Mouse (Mus musculus): ENCODE results near the gene Yes1. TPM values are rescaled to one million over a fixed set of nuclear protein-coding genes. Genes with fewer than 3 reads are reported as not detected.
"Not testable (repeated sequence)": the region's sequence is repeated elsewhere in the genome, so short reads cannot be mapped to it uniquely, and the experiment has no call there.

The Yes1 gene
- total RNA-seq, 2 experiments from 2014 or later, result 32.7 to 44.0 TPM

DNA sequence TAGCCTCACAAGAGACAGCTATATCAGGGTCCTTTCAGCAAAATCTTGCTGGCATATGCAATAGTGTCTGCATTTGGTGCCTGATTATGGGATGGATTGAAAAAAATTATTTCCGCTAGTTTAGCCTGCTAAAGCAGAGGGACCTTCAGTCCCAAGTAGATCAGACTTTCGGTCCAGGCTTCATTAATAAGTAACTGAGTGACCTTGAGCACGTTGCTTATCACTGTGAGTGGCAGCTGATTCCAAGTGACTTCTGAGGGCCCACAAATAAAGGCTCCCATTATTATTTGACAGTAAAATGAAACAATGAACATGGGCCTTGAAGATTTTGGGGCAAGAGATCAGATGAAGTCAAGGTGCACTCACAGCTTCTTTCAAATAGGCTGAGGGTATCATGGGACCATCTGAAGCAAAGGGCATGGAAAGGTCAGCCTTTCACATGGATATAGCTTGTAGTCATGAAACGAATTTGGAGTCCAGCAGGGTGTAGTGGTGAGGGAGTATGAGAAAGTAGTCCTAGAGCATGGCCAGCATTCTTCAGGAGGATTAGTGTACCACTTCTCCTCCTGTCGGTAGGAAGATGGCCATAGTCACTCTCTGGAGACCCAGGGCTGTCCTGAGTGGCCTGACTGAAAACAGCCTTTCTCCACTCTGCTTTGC lies 86.4 kb downstream of the Yes1 start:
- DNase-seq (ENCODE audit: low spot score in 2 of 2), result no peak

DNA sequence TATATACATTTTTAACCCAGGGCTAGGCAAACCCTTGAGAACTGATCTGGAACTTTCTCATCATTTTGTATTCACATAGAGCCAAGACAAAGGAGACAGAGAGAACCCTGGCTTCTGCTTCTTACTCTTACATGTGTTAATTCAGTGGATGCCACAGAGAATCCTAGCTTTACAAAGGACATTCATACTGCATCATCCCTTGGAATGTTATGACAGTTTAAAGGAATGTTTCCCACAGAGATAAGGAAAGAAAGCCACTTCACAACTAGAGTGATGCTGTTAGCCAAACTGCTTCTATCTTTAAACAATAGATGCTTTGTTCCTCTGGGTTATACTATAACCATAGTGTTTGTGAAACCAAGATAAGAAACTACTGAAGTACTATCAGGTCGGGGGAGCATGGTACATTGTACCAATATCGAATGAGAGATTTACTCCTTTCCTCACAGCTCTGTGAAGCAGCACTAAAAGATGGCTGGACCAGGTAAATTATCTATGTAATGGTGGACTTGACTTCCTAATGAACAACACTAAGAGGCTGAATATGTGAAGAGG lies 95.3 kb downstream of the Yes1 start:
- no peak for DNase-seq (ENCODE audit: low spot score in 2 of 2)

- no peak for DNase-seq (ENCODE audit: low spot score in 2 of 2)
Observed at GRCm38 (mm10) chr5:32711485-32711884, 100.5 kb downstream of the Yes1 start.

DNA sequence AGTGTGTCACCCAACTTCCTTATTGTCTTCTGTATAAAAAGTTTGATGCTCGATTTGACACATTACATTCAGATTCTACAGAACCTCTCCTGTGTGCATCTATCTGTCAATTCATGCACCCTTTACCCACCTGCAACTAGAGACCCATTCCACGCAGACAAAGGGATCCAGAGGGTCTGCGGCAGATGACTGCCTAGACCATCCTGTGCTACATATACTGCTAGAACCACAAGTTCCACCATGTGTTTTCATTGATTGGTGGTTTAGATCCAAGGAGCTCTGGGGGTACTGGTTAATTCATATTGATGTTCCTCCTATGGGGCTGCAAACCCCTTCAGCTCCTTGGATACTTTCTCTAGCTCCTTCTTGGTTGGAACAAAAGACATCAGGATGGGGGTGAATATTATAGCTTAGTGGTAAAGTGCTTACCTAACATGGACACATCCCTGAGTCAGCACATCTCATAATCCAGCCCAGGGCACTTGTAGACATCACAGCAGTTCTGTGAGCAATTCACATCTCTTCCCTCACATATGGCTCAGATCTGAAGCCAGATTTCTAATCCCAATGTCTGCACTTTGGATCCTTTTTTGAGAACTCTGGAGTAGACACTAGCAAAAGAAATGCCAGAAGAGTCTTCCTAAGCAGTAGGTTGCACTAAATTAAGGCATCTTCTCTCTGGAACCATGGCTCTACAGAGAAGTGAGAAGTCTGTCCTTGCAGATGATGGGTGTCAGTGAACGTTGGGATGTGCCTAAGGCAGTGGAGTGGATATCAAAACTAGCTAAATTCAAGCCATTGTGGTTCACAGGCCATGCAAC lies 101.5 kb downstream of the Yes1 start:
- no peak for DNase-seq (ENCODE audit: low spot score in 2 of 2)

- DNase-seq (ENCODE audit: low spot score in 2 of 2), result no peak
Observed at GRCm38 (mm10) chr5:32713042-32713702, 102.2 kb downstream of the Yes1 start.

DNA sequence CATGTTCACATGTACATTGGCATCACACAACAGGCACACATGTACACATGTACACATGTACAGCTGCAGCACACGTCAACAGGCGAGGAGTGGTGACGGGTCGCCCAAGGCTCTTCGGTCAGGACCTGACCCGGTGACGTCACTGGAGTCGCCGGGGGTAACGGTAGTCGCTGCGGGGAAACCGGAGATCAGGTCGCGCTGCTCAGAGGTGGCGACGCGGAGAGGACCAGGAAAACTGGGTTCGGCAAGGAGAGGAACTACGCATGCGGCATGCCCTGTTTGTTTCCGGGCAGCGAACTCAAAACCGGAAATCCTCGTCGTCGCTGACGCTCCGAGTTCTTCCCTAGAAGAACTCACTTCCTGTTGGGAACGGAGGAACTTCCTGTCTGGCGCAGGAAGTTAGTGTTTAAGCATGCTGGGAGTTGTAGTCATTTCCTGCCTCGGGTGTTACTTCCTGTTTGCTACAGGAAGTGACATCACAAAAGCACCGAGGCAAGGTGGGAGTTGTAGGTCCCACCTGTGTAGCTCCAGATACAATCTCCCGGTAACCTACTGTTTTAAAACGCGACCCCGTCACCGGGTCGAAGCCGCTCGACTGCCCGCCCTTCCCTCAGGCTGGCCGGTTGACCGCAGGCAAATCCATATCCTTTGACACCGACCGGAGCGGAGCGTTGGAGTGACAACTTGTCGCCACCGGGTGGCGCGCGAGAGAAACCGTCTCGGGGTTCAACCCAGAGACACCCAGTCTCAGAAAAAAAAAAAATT lies 102.9 kb downstream of the Yes1 start:
- peak; percentile 88 to 89 for DNase-seq (ENCODE audit: low spot score in 2 of 2)

- no peak for DNase-seq (ENCODE audit: low spot score in 2 of 2)
Observed at GRCm38 (mm10) chr5:32717726-32718125, 106.8 kb downstream of the Yes1 start.

DNA sequence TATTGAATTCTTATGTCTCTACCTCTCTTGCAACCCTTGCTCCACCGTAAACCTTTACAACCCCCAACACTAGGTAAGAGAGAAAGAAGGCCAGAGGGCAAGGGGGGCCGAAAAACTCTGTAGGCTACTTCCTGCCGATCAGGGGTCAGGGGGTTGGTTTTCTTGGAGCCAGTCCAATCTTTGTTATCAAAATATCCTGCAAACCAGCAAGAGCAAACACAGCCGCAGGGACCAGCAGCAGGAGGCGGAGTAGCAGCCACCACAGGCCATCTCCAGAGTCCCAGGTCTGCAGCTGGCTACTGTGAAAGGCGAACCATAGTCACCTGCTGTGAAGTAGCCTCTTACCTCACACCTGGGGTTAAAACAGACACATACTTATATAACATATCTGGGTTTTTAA lies 107.9 kb downstream of the Yes1 start:
- DNase-seq (ENCODE audit: low spot score in 2 of 2), result no peak

GRCm38 (mm10) chr5:32720416-32720815 lies 109.4 kb downstream of the Yes1 start:
- DNase-seq (ENCODE audit: low spot score in 2 of 2), result no peak

DNA sequence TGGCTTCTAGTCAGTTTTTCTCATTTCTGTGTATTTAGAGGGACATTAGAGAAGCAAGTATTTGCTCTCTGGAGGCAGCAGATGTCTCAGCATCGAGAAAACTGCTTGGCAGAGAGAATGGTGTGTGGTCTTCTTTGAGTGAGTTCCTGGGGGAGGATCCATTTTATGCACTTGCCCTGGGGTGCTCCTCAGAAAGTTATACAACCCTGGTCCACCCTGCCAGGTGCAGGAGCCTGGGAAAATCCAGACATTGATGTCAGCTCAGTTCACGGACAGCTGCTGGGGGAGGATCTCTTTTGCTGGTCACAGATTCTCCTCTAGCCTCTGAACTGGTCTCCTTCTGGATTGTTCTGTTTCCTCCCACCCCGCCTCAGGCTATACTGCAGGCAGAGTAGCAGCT lies 110.3 kb downstream of the Yes1 start:
- no peak for DNase-seq (ENCODE audit: low spot score in 2 of 2)

DNA sequence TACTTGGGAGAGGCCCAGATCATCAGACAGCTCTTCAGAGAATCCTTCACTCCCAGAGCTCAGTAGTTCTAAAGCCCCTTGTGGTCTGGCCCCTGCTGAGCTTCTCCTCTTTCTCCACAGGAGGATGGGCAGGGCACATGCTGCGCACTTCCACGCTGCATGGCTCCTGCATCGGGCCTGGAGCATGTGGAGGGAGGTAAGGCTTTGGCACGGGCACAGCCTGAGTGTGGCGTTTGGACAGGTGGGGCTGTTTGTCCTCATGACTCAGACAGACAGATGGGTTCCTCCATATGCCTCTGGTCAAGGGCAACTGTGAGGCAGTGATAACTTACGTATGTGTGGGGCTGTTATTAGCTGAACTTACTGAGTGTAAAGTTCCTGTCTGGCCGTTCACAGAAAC lies 111.3 kb downstream of the Yes1 start:
- no peak for DNase-seq (ENCODE audit: low spot score in 2 of 2)

- DNase-seq (ENCODE audit: low spot score in 2 of 2), result not testable (repeated sequence)
Observed at GRCm38 (mm10) chr5:32722711-32723110, 111.7 kb downstream of the Yes1 start.

DNA sequence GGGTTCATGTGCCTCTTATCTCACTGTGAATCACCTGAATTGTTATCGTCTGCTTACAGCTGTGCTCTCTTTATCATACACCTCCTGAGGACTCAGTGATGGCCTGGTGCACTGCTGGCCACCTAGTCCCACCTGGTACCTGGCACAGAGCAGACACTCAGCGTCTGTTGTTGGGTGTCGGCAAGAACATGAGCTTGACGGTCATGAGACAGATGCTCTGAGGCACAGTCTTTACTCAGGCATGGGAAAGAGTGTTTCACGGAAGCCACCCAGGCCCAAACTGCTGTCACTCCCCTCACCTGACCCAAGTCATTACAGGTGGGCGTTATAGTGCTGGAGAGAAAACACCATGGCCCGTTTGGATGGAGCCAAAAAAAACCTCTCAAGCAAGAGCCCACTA lies 113.0 kb downstream of the Yes1 start:
- no peak for DNase-seq (ENCODE audit: low spot score in 2 of 2)

DNA sequence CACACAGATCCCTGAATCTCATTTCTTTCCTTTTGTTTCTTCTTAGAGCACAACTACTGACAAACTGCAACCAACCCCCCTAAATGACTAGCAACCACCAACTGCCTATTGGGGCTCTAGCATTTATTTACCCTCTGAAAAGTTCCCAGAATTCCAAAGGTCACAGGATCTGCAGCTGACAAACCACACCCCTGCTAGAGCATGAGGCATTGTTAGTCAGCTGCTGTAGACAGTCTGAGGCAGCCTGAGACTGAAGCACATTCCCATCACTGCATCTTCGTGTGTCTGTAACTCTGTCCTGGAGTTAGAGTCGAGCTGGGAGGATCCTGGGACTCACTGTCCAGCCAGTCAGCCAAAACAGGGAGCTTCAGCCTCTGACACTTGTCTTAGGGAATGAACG lies 114.4 kb downstream of the Yes1 start:
- not testable (repeated sequence) for DNase-seq (ENCODE audit: low spot score in 2 of 2)

- no peak for DNase-seq (ENCODE audit: low spot score in 2 of 2)
Observed at GRCm38 (mm10) chr5:32728300-32728699, 117.3 kb downstream of the Yes1 start.

DNA sequence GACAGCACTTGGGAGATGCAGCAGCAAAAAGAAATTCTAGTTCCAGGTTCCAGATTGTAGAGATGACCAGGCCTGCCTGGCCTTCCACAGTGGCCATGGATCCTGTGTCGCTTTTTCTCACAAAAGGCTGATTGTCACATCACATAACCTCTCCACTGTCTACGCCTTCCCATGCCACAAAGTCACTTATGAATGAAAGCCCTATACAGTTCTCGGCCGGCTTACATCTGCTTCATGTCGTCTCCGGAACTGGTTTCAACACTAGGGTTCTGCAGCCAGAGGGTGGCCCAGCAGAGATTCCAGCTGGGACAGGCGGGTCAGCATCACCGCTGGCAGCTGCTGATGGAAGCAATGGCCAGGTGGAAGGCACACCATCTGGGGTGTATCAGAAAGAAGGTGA lies 117.9 kb downstream of the Yes1 start:
- DNase-seq (ENCODE audit: low spot score in 2 of 2), result peak in 1 of 2 experiments; percentile 2

DNA sequence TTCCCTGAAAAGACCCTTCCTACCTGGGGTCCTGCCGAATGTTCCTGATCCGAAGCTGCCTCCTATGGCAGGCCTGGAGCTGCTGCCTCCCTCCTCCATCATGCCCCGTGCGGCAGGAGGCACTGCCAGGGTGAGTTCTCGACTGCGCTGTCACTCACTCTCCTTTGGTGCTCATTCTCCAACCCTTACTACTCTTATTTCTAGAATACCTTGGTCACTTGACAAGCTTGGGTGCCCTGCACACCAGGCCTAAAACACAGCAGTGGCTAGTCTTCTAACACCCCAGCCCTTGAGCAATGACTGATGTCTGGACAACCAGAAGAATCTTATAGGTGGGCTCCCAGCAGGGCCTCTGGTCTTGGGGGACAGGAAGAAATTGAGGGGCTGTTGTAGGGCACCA lies 122.9 kb downstream of the Yes1 start:
- DNase-seq (ENCODE audit: low spot score in 2 of 2), result not testable (repeated sequence)

DNA sequence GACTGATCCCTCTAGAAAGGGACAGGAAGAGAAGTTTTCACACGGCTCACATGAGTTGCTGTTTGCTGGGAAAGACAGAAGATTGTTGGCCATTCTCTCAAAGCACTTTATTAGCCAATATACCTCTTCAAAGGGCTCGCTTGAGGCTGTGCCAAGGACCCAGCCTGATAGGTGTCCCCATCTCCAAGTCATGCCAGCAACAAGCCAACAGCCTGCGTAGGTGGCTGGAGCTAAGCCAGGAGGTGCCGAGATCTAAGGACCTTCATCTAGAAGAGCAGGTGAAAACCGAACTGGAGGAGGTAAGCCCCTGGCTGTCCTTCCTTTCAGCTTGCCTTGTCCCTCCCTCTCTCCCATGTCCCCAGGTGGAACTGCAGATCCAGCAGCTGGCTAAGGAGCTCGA lies 124.8 kb downstream of the Yes1 start:
- DNase-seq (ENCODE audit: low spot score in 2 of 2), result no peak

Measured in adrenal gland, adult 18-20 months (tissue).